Comparison of ENCODE assay signal across 25 mouse cellular contexts in genomic region chr5:98569029-98569513, GRCm38 (mm10). TPM values are rescaled to one million over a fixed set of nuclear protein-coding genes. Genes with fewer than 3 reads are reported as not detected.
DNase-seq lines count a peak whose midpoint lies in the region; ATAC-seq and TF ChIP-seq lines count a peak whose summit lies in the region.
"Had no signal": no experiment of that assay in that cellular context is flagged by ENCODE, and none has a peak within 500 bp of the region (broad histone marks: within the 10 kb centered on the region; RNA-seq: fewer than 3 reads in every experiment).

No protein-coding gene starts in this region.

- no peaks in the 10 kb centered on the region for H3K9me3 ChIP-seq in midbrain, embryonic 11.5 days (ENCODE audit: control insufficient read depth, low read length)
- H3K9me3 ChIP-seq in midbrain, embryonic 16.5 days (replicated peaks; ENCODE audit: control insufficient read depth, low read length, poor library complexity, severe bottlenecking) = no peaks in the 10 kb centered on the region
- H3K9me3 ChIP-seq in intestine, embryonic 14.5 days (ENCODE audit: control insufficient read depth, low read length) = no peaks in the 10 kb centered on the region
- no peaks in the 10 kb centered on the region for H3K9me3 ChIP-seq in lung, embryonic 14.5 days (ENCODE audit: low read depth, low read length)
- H3K9me3 ChIP-seq in liver, embryonic 11.5 days (ENCODE audit: control insufficient read depth, low read length) = no peaks in the 10 kb centered on the region
- H3K9me3 ChIP-seq: embryonic facial prominence, embryonic 15.5 days; hindbrain, embryonic 15.5 days; limb, embryonic 13.5 days; liver, embryonic 15.5 days; megakaryocyte, embryonic 14.5 days; midbrain, embryonic 15.5 days; neural tube, embryonic 15.5 days had no signal

- no peak overlapping the region for H3K4me2 ChIP-seq in midbrain, embryonic 11.5 days
- no peak overlapping the region for H3K4me2 ChIP-seq in midbrain, embryonic 16.5 days (ENCODE audit: low read length)
- H3K4me2 ChIP-seq in intestine, embryonic 14.5 days (ENCODE audit: low read length) = no peak overlapping the region
- no peak overlapping the region for H3K4me2 ChIP-seq in lung, embryonic 14.5 days
- H3K4me2 ChIP-seq in liver, embryonic 11.5 days = no peak overlapping the region
- H3K4me2 ChIP-seq: embryonic facial prominence, embryonic 15.5 days; heart, embryonic 11.5 days; hindbrain, embryonic 15.5 days; limb, embryonic 13.5 days; liver, embryonic 15.5 days; midbrain, embryonic 15.5 days; neural tube, embryonic 15.5 days had no signal

- H3K27ac ChIP-seq in midbrain, embryonic 11.5 days (ENCODE audit: low read depth, low read length) = no peak overlapping the region
- H3K27ac ChIP-seq in midbrain, embryonic 16.5 days (ENCODE audit: low read length) = no peak overlapping the region
- no peak overlapping the region for H3K27ac ChIP-seq in intestine, embryonic 14.5 days (ENCODE audit: low read depth)
- H3K27ac ChIP-seq in lung, embryonic 14.5 days (ENCODE audit: low read depth) = peak overlapping the region; percentile 86
- H3K27ac ChIP-seq in liver, embryonic 11.5 days (ENCODE audit: low read depth, low read length) = no peak overlapping the region
- H3K27ac ChIP-seq: embryonic facial prominence, embryonic 15.5 days; hindbrain, embryonic 15.5 days; limb, embryonic 13.5 days; liver, embryonic 15.5 days; midbrain, embryonic 15.5 days; neural tube, embryonic 15.5 days had no signal

- ATAC-seq in midbrain, embryonic 11.5 days (ENCODE audit: low FRiP score) = no peak
- no peak for ATAC-seq in midbrain, embryonic 16.5 days
- ATAC-seq in intestine, embryonic 14.5 days (replicated peaks; ENCODE audit: low FRiP score, low TSS enrichment, low read depth) = peak; percentile 68; the same call in 1 of the 2 replicates
- peak; percentile 80 for ATAC-seq in lung, embryonic 14.5 days (ENCODE audit: insufficient read depth)
- ATAC-seq in liver, embryonic 11.5 days (replicated peaks; ENCODE audit: low FRiP score) = no peak
- ATAC-seq: midbrain, embryonic 15.5 days had no signal

- no peak overlapping the region for H3K4me3 ChIP-seq in midbrain, embryonic 11.5 days (ENCODE audit: low read depth, low read length)
- H3K4me3 ChIP-seq in midbrain, embryonic 16.5 days (ENCODE audit: low read depth, low read length) = no peak overlapping the region
- H3K4me3 ChIP-seq in intestine, embryonic 14.5 days (ENCODE audit: low read depth, low read length) = no peak overlapping the region
- H3K4me3 ChIP-seq in lung, embryonic 14.5 days (ENCODE audit: low read depth, low read length) = no peak overlapping the region
- no peak overlapping the region for H3K4me3 ChIP-seq in liver, embryonic 11.5 days (ENCODE audit: low read depth, low read length)
- H3K4me3 ChIP-seq: embryonic facial prominence, embryonic 15.5 days; hindbrain, embryonic 15.5 days; limb, embryonic 13.5 days; liver, embryonic 15.5 days; megakaryocyte, embryonic 14.5 days; midbrain, embryonic 15.5 days; neural tube, embryonic 15.5 days had no signal

- peak; percentile 69 for DNase-seq in midbrain, embryonic 11.5 days (ENCODE audit: low spot score, missing footprints)
- no peak for DNase-seq in intestine, embryonic 14.5 days (ENCODE audit: low spot score)
- peak; percentile 82 for DNase-seq in lung, embryonic 14.5 days
- peak; percentile 41 for DNase-seq in lung, postnatal 36 days
- no peak for DNase-seq in cerebellum, postnatal 10 days
- no peak for DNase-seq in liver, embryonic 11.5 days (ENCODE audit: low spot score)
- DNase-seq in cerebellum, adult 11-12 months = no peak
- DNase-seq: adrenal gland, postnatal 14 days; cerebellum, adult 11 months; cerebellum, postnatal 25 days; heart, postnatal 10 days; kidney, adult 2 months; right cerebral cortex, postnatal 25 days; thymus, postnatal 25 days had no signal

- no peak overlapping the region for H3K9ac ChIP-seq in midbrain, embryonic 11.5 days (ENCODE audit: low read length)
- H3K9ac ChIP-seq in midbrain, embryonic 16.5 days (ENCODE audit: low read depth, low read length) = no peak overlapping the region
- H3K9ac ChIP-seq in intestine, embryonic 14.5 days (ENCODE audit: low read length) = no peak overlapping the region
- no peak overlapping the region for H3K9ac ChIP-seq in lung, embryonic 14.5 days
- H3K9ac ChIP-seq in liver, embryonic 11.5 days (ENCODE audit: low read depth, low read length) = no peak overlapping the region
- H3K9ac ChIP-seq: embryonic facial prominence, embryonic 15.5 days; hindbrain, embryonic 15.5 days; limb, embryonic 13.5 days; liver, embryonic 15.5 days; midbrain, embryonic 15.5 days; neural tube, embryonic 15.5 days had no signal

- no peaks in the 10 kb centered on the region for H3K27me3 ChIP-seq in midbrain, embryonic 11.5 days (ENCODE audit: control insufficient read depth, insufficient read depth, low read length)
- no peaks in the 10 kb centered on the region for H3K27me3 ChIP-seq in midbrain, embryonic 16.5 days (ENCODE audit: control insufficient read depth, insufficient read depth, low read depth, low read length)
- H3K27me3 ChIP-seq in intestine, embryonic 14.5 days (replicated peaks; ENCODE audit: control insufficient read depth, insufficient read depth, low read length) = no peaks in the 10 kb centered on the region
- H3K27me3 ChIP-seq in lung, embryonic 14.5 days (ENCODE audit: insufficient read depth, low read length) = no peaks in the 10 kb centered on the region
- no peaks in the 10 kb centered on the region for H3K27me3 ChIP-seq in liver, embryonic 11.5 days (replicated peaks; ENCODE audit: control insufficient read depth, insufficient read depth, low read length)
- H3K27me3 ChIP-seq: embryonic facial prominence, embryonic 15.5 days; hindbrain, embryonic 15.5 days; limb, embryonic 13.5 days; liver, embryonic 15.5 days; megakaryocyte, embryonic 14.5 days; midbrain, embryonic 15.5 days; neural tube, embryonic 15.5 days had no signal

- H3K36me3 ChIP-seq in midbrain, embryonic 11.5 days (ENCODE audit: control insufficient read depth, insufficient read depth, low read length) = no peaks in the 10 kb centered on the region
- no peaks in the 10 kb centered on the region for H3K36me3 ChIP-seq in midbrain, embryonic 16.5 days (ENCODE audit: control insufficient read depth, insufficient read depth, low read length)
- H3K36me3 ChIP-seq in intestine, embryonic 14.5 days (ENCODE audit: control insufficient read depth, insufficient read depth, low read length) = no peaks in the 10 kb centered on the region
- H3K36me3 ChIP-seq in lung, embryonic 14.5 days (ENCODE audit: insufficient read depth) = no peaks in the 10 kb centered on the region
- H3K36me3 ChIP-seq in liver, embryonic 11.5 days (ENCODE audit: control insufficient read depth, insufficient read depth, low read length) = no peaks in the 10 kb centered on the region
- H3K36me3 ChIP-seq: embryonic facial prominence, embryonic 15.5 days; hindbrain, embryonic 15.5 days; limb, embryonic 13.5 days; liver, embryonic 15.5 days; midbrain, embryonic 15.5 days; neural tube, embryonic 15.5 days had no signal

- WGBS in midbrain, embryonic 11.5 days = 67% methylated on average over 3 of the region's 3 CpGs
- WGBS in midbrain, embryonic 16.5 days = 71% methylated on average over 3 of the region's 3 CpGs
- WGBS in intestine, embryonic 14.5 days = 23% methylated on average over 3 of the region's 3 CpGs
- WGBS in lung, embryonic 14.5 days = 12% methylated on average over 3 of the region's 3 CpGs
- WGBS in liver, embryonic 11.5 days = 36% methylated on average over 3 of the region's 3 CpGs

- peak; percentile 34; the same call in 1 of the 2 replicates for TF ChIP-seq CTCF in lung, embryonic 14.5 days (IDR thresholded peaks at IDR 0.05; ENCODE audit: low read depth)

- peaks cover 7% of the 10 kb centered on the region for H3K4me1 ChIP-seq in midbrain, embryonic 11.5 days (ENCODE audit: control insufficient read depth, insufficient read depth, low read length)
- no peaks in the 10 kb centered on the region for H3K4me1 ChIP-seq in midbrain, embryonic 16.5 days (ENCODE audit: control insufficient read depth, insufficient read depth, low read length)
- peaks cover 9% of the 10 kb centered on the region; the same call in 1 of the 2 replicates for H3K4me1 ChIP-seq in intestine, embryonic 14.5 days (replicated peaks; ENCODE audit: control insufficient read depth, insufficient read depth, low read length)
- peaks cover 23% of the 10 kb centered on the region for H3K4me1 ChIP-seq in lung, embryonic 14.5 days (ENCODE audit: insufficient read depth)
- no peaks in the 10 kb centered on the region for H3K4me1 ChIP-seq in liver, embryonic 11.5 days (replicated peaks; ENCODE audit: control insufficient read depth, insufficient read depth, low read length)
- H3K4me1 ChIP-seq: embryonic facial prominence, embryonic 15.5 days; hindbrain, embryonic 15.5 days; liver, embryonic 15.5 days; midbrain, embryonic 15.5 days; neural tube, embryonic 15.5 days had no signal

RNA-seq across cellular contexts. Expression of gene Gm11111, which starts 16.6 kb away (rescaled TPM):
- polyA plus RNA-seq in midbrain, embryonic 11.5 days (2014; fragmentation: Nextera tagmentation; extraction: Ambion mirVana) = not detected in 2 replicates
- polyA plus RNA-seq in midbrain, embryonic 16.5 days (2015; fragmentation: Nextera tagmentation; extraction: Ambion mirVana) = not detected in 2 replicates
- polyA plus RNA-seq in intestine, embryonic 14.5 days (2014; fragmentation: Nextera tagmentation; extraction: Ambion mirVana) = not detected in 2 replicates
- polyA plus RNA-seq in lung, embryonic 14.5 days (2014; fragmentation: Nextera tagmentation; extraction: Ambion mirVana) = not detected in 2 replicates
- polyA plus RNA-seq in liver, embryonic 11.5 days (2014; fragmentation: Nextera tagmentation; extraction: Ambion mirVana) = not detected in 2 replicates
- polyA plus RNA-seq: C2C12; embryonic facial prominence, embryonic 15.5 days; gonadal fat pad, adult 2 months; heart, embryonic 11.5 days; hindbrain, embryonic 15.5 days; kidney, adult 2 months; limb, embryonic 13.5 days; liver, embryonic 15.5 days; midbrain, embryonic 15.5 days; neural tube, embryonic 15.5 days had no signal

Comparison
In these comparisons a context has a peak if more than half of its experiments do, and no peak if none do; other contexts are left out.
1. ATAC-seq: peak in intestine, embryonic 14.5 days (single experiment) and lung, embryonic 14.5 days (single experiment); none in midbrain, embryonic 11.5 days (single experiment), midbrain, embryonic 16.5 days (single experiment) and liver, embryonic 11.5 days (single experiment).
2. DNase-seq: peak in midbrain, embryonic 11.5 days (single experiment), lung, embryonic 14.5 days (single experiment) and lung, postnatal 36 days (single experiment); none in intestine, embryonic 14.5 days (single experiment), cerebellum, postnatal 10 days (0 of 2), liver, embryonic 11.5 days (single experiment) and cerebellum, adult 11-12 months (single experiment).